Mouse (Mus musculus) heart, postnatal 0 days (tissue): ENCODE measurements at regions not wholly inside any gene's neighbourhood (a gene's known extent, or its start where the extent isn't known, plus 50 kb on each side); places are given as distances from the start of the nearest gene placed in this dataset.

Source experiments
- CTCF ChIP-seq: IDR thresholded peaks from 2 replicates; pipeline ENCODE4 v1.5.1; 2016; ENCODE audit warnings: antibody characterized with exemption, control low read depth, low read depth
- EP300 ChIP-seq: IDR thresholded peaks from 2 replicates; pipeline ENCODE4 v1.6.1; 2016; ENCODE audit warnings: antibody characterized with exemption, low read depth

- no peak for TF ChIP-seq CTCF
- TF ChIP-seq EP300: no peak
These were observed 462.5 kb downstream of the Ccdc171 start for GRCm38 (mm10) chr4:83987846-83988245.
